Mouse (Mus musculus) forebrain, embryonic 12.5 days (tissue): ENCODE results near the gene Pygo2. TPM values are rescaled to one million over a fixed set of nuclear protein-coding genes. Genes with fewer than 3 reads are reported as not detected.

Experiments used
- ATAC-seq: fragments of 200-750 bp; cut with Nextera tagmentation; 2 replicates; pipeline ENCODE4 v1.8.0; 2017; ENCODE audit warnings: moderate TSS enrichment; ENCODE audit not compliant: low FRiP score
- H3K27ac ChIP-seq: fragments of 300-500 bp; sonication (generic); 2 replicates; pipeline ENCODE4 v1.5.1; 2016; ENCODE audit warnings: mild to moderate bottlenecking
- H3K27me3 ChIP-seq: fragments of 300-500 bp; sonication (generic); 2 replicates; pipeline ENCODE4 v1.6.1; 2016; ENCODE audit warnings: mild to moderate bottlenecking
- H3K36me3 ChIP-seq: fragments of 300-500 bp; sonication (generic); replicated peaks from 2 replicates; pipeline ENCODE4 v1.6.1; 2016; ENCODE audit warnings: mild to moderate bottlenecking
- H3K4me1 ChIP-seq: fragments of 300-500 bp; sonication (generic); 2 replicates; pipeline ENCODE4 v1.6.1; 2016
- H3K4me2 ChIP-seq: fragments of 300-500 bp; sonication (generic); 2 replicates; pipeline ENCODE4 v1.6.1; 2016; ENCODE audit warnings: mild to moderate bottlenecking, moderate library complexity
- H3K4me3 ChIP-seq: fragments of 300-500 bp; sonication (generic); replicated peaks from 2 replicates; pipeline ENCODE4 v1.5.1; 2016; ENCODE audit warnings: mild to moderate bottlenecking
- H3K9ac ChIP-seq: fragments of 300-500 bp; sonication (generic); 2 replicates; pipeline ENCODE4 v1.6.1; 2016; ENCODE audit warnings: mild to moderate bottlenecking
- H3K9me3 ChIP-seq: fragments of 300-500 bp; sonication (generic); 2 replicates; pipeline ENCODE4 v1.6.1; 2016
- WGBS: fragments of 180-500 bp; shearing (Covaris S2); methylation state at CpG from one replicate; pipeline ENCODE4 v1.1.7; 2016; 5-methylcytosine and 5-hydroxymethylcytosine counted together
- polyA plus RNA-seq: library from polyadenylated mRNA; unstranded; fragments of >200 nt; fragmentation: Nextera tagmentation; extraction: Ambion mirVana; gene quantifications from 2 replicates; pipeline ENCODE4 v1.2.1, GENCODE M21; 2016

Pygo2 gene
- polyA plus RNA-seq, 1 experiment from 2014 or later = 47.2 TPM

DNA sequence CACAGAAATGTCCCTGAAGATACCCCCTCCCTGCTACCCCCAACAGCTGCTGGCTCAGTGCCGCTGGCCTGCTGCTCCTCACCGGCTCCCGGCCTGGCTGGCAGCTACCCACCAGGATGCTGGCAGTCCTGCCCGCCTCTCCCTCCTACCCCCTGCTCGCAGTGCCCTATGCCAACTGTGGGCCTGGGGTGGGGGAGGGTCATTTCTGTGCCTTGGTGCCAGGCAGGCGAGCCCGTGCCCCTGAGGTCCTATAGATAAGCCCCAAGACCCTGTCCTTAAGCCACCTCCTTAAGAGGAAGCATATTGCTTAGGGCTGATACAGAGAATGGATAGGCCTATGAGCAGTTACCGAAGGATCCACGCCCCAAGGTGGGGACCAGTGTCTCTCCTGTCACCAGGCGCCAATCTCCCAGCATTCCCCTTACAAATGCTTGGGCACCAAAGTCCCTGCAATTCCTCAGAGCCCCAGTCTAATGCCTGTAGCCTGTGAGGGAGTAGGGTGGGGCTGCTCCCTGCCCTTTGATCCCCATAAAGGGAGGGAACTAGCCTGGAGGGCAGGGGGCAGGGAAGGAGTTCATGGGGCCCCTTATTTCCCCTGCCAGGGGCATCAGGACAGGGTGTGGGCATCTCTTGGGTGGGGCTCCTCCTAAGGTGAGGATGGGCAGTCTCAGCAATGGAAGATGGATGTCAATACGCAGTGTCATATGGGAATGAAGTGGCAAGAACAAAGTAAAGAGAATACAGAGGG lies 41.7 kb upstream of the Pygo2 start:
- H3K27me3 ChIP-seq = peaks cover 34% of the 10 kb centered on the region
- H3K4me2 ChIP-seq = no peak overlapping the region
- H3K9me3 ChIP-seq = no peaks in the 10 kb centered on the region
- no peak overlapping the region for H3K9ac ChIP-seq
- H3K36me3 ChIP-seq = no peaks in the 10 kb centered on the region
- ATAC-seq = no peak
- H3K27ac ChIP-seq = no peak overlapping the region
- H3K4me1 ChIP-seq = peaks cover 45% of the 10 kb centered on the region
- H3K4me3 ChIP-seq = no peak overlapping the region
- WGBS = 73% methylated on average over 11 of the region's 11 CpGs

DNA sequence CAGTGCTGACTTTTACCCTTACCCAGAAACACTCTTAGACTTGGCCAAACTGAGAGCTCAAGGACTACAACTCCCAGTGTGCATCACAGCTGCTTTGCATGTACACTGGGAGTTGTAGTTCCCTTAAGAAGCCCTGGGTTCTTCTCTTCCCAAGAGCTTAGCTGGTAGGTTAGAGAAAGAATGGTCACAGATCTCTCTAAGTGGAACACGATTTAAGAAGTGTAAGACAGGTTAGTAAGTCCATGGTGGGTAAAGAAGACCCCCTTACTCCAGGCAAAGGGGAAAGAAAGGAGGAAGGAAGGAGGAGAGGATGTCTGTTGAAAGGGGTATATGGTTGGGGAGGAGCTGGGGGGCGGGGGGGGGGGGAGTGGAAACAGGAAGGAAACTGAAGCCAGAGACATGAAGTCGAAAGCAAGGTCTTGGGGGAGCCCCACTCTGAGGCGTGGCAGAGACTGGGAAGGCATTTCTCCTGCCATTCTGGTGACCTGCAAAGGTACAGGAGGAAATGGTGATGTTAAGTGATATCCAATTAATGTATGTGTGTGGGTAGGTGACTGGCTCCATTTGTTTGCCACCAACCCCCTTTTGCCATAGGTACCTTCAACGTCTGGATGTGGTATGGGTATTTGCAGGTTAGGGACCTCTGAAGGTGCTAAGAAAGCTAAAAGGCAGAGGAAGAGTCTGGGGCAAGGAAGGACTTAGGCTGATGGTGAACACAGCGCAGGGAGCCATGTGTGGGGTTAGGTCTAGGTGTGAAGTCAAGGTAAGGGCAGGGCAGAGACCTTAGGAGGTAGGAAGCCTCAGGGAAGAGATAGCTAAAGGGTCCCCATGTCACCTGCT lies 40.9 kb upstream of the Pygo2 start:
- H3K4me3 ChIP-seq = no peak overlapping the region
- no peaks in the 10 kb centered on the region for H3K9me3 ChIP-seq
- H3K27me3 ChIP-seq = peaks cover 34% of the 10 kb centered on the region
- 70% methylated on average over 5 of the region's 6 CpGs for WGBS
- peaks cover 50% of the 10 kb centered on the region for H3K4me1 ChIP-seq
- no peak overlapping the region for H3K4me2 ChIP-seq
- H3K27ac ChIP-seq = no peak overlapping the region
- H3K9ac ChIP-seq = no peak overlapping the region
- ATAC-seq = no peak
- H3K36me3 ChIP-seq = no peaks in the 10 kb centered on the region

DNA sequence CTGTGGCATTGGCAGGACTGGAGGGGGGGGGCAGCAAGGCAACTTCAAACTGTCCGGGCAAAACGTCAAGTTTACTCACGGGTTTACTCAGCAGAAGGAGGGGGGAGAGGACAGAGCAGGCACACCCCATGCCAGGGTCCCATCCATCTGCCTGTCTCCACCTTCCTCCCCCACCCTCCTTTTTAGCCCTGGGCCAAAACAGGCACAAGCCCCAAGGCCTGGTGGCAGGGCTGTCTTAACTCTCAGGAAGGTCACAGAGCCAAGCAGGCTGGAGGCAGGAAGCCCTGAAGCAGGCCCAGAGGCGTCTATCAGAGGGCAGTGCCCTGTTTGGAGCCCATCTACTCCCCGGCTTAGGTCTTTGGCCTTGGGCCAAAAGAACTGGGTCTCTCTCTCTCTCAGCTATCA lies 39.9 kb upstream of the Pygo2 start:
- Histone ChIP-seq H3K9ac (0 out of 2 replicates have a peak overlapping the region, but pooled peaks have one; percentile 12), H3K27me3 (peaks cover 39% of the 10 kb centered on the region), H3K36me3 (no peaks in the 10 kb centered on the region), H3K4me3 (no peak overlapping the region), H3K4me1 (peaks cover 50% of the 10 kb centered on the region), H3K9me3 (no peaks in the 10 kb centered on the region), H3K27ac (no peak overlapping the region), H3K4me2 (no peak overlapping the region)
- WGBS = 65% methylated on average over 5 of the region's 5 CpGs
- ATAC-seq = no peak

DNA sequence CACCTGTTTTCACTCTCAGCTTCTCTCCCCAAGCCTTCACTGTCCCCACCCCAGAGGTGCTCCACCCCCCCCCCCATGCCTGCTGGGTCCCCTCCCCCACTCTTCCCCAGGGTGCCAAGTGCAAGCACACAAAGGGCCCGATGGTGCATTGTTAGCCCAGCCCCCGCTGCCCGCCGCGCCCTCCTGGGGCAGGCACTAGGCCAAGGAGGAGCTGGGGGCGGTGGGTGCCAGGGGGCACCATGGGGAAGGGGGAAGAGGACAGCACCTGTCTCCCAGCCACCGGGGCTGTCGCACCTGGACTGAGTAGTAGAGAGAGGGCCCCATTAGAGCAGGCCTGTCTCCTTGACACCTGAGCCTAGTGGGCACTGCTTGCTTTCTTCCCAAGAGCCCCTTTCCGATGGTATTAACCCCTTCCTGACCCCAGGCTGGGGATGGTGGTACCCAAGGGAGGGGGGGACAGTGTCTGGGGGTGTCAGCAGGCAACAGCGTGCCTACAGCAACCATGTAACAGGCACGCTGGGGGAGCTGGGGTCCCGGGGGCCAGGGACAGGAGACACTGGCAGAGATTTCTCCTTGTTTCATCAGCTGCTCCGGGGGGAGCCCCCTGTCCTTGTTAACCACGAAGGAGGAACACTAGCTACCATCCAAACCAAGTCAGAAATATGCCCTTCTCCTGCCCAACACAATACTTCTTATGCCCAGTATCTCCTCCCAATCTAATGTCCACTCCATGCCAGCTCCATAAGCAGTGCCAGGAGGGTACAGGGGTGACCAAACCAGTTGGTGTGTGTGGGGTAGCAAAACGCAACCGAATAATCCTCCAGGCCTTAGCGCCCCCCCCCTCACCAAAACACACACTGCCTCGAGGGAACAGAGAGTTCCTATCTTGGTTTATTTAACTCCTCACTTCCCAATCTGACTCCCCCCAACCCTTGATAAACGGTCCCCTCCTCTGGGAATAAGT lies 39.0 kb upstream of the Pygo2 start:
- Histone ChIP-seq H3K27me3 (peaks cover 47% of the 10 kb centered on the region), H3K4me1 (peaks cover 57% of the 10 kb centered on the region), H3K4me3 (peak overlapping the region; percentile 50), H3K9ac (peak overlapping the region; percentile 61; the same call in 1 of the 2 replicates), H3K27ac (no peak overlapping the region), H3K4me2 (peak overlapping the region; percentile 97), H3K9me3 (no peaks in the 10 kb centered on the region), H3K36me3 (no peaks in the 10 kb centered on the region)
- ATAC-seq = no peak
- WGBS = 9% methylated on average over 15 of the region's 19 CpGs

DNA sequence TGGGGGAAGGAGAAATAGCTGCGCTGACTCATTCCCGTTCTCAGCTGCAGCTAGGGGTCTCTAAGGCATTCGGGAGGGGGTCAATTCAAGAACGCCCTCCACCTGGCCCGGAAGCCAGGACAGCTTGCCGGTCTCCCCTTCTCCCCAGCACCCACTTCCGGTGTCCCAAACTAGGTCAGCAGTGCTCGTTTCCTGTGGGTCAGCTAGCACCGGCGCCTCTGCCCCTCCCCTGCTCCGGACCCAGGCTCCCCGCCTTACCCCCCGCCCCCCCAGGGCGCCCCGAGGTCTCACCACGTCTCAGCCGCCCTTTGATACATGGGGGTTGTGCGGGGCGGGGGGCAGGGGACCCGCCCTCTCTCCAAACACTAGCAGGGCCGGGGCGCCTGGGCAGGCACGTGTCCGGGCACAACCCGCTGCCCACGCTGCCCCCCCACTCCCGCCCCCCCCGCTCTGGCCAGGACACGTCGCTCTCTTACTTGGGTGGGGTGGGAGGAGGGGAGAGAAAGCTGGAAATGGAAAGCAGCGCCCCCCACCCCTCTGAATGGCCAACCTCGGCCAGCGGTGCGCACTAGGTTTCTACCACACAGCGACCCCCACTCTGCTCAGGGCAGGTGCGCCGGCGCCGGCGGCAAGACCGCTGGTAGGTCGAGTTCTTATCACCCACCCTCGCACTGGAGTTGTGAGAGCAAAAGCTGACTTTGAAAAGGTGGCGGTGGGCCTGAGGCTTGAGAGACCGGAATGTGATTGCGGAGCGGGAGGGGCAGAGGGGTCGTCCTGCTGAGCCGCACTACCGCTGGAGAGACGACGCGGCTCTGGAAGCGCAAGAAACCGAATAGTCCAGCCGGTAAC lies 38.1 kb upstream of the Pygo2 start:
- WGBS = under 1% methylated on average over 55 of the region's 56 CpGs
- peaks cover 64% of the 10 kb centered on the region for H3K4me1 ChIP-seq
- H3K27ac ChIP-seq = no peak overlapping the region
- H3K36me3 ChIP-seq = no peaks in the 10 kb centered on the region
- peak overlapping the region; percentile 61 for H3K9ac ChIP-seq
- peak overlapping the region; percentile 50 for H3K4me3 ChIP-seq
- H3K9me3 ChIP-seq = no peaks in the 10 kb centered on the region
- H3K27me3 ChIP-seq = peaks cover 50% of the 10 kb centered on the region
- peak overlapping the region; percentile 97 for H3K4me2 ChIP-seq
- ATAC-seq = no peak

DNA sequence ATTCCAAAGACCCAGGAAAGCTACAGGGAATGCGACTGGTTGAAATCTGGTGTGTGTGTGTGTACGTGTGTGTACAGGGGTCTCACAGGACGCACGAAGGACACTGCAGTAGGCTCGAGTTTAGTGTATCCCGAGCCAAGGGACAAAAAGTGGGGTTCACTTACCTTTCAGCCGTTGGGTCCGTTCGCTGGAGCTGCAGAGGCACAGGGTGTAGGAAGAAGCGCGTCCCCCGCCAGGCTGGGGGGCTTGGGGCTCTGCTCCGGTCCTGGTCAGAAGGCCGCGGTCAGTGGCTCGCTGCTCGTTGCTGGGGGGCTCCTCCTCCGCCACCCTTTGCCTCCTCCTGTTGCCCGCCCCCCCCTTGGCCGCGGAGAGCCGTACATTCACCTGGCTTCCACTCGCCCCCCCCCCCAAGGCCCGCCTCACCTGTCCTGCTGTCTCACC lies 37.1 kb upstream of the Pygo2 start:
- 0% methylated on average over 13 of the region's 24 CpGs for WGBS
- H3K4me1 ChIP-seq = peaks cover 63% of the 10 kb centered on the region

DNA sequence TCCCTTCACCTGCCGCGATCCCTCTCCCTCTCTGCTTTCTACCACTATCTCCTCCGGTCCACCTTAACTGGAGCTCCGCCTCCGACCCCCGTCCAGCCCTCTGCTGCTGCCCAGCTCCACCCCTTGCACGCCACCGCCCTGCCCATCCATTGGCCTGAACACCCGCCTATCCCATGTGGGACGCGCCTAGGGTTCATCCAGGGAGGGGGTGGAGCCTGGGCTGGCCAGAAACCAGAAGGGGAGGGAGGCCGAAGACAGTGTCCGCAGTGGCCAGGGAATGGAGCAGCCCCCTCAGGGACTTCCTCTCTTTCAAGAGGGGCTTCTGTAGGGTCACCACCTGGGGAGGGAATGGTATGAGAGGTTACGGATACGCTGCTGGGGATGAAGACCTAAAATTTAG lies 36.4 kb upstream of the Pygo2 start:
- Histone ChIP-seq H3K36me3 (no peaks in the 10 kb centered on the region), H3K4me1 (peaks cover 63% of the 10 kb centered on the region), H3K4me3 (peak overlapping the region; percentile 50), H3K27ac (peak overlapping the region; percentile 74), H3K4me2 (peak overlapping the region; percentile 97), H3K9me3 (no peaks in the 10 kb centered on the region), H3K9ac (peak overlapping the region; percentile 61), H3K27me3 (peaks cover 50% of the 10 kb centered on the region)
- ATAC-seq = peak; percentile 95
- WGBS = under 1% methylated on average over 15 of the region's 15 CpGs

More for the DNA sequence above, 37.1 kb upstream of the Pygo2 start:
- ATAC-seq = no peak
- peaks cover 50% of the 10 kb centered on the region for H3K27me3 ChIP-seq
- peak overlapping the region; percentile 33; the same call in 1 of the 2 replicates for H3K9ac ChIP-seq
- no peaks in the 10 kb centered on the region for H3K36me3 ChIP-seq
- peak overlapping the region; percentile 50 for H3K4me3 ChIP-seq
- H3K4me2 ChIP-seq = peak overlapping the region; percentile 97
- H3K27ac ChIP-seq = no peak overlapping the region
- no peaks in the 10 kb centered on the region for H3K9me3 ChIP-seq

DNA sequence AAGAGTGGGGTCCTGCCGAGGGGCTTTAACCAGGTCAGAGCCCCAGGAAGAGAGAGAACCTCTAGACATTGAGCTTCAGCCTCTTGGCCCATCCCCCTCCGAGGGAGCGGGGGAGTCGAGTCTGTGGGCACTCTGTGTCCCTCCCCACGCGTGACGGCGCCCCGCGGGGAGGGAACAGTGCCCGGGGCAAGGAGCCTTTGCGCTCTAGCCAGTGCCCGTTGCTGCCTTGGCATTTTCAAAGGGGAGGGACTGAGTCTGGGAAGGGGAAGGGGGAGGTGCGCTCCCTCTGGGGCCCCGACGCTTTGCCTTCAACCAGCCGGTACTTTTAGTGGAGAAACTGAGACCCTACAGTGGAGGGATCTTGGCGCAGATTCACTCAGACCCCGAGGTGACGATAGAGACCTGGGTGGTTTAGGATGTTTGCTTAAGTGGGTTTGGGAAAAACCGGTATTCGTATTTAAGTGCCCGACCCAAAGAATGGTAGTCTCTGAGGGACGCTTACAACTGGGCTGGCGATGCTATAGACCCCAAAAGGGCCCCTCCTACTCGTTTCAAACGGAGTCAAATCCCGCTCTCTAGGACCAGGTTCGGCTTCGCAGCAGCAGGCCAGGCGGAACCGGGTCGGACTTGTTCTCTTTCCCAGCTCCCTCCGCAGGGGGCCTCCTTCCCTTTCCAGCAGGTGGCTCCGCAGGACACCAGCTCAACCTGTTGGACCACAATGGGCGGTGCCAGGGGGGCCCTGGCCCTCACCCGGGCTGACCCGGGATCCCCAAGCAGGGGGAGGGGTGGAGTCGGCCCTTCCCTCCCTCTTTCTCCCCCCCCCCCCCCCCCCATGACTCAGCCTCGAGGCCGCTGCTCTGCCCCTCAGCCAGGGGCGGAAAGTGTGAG lies 35.8 kb upstream of the Pygo2 start, which contains the start of gene Zbtb7b:
Gene Zbtb7b (minus strand): TSS at position 771 of the 888 bp plus-strand sequence.
- H3K4me2 ChIP-seq = peak within 1 kb of the TSS; percentile 97
- peak; percentile 52 for ATAC-seq
- H3K27ac ChIP-seq = peak within 1 kb of the TSS; percentile 74
- under 1% methylated on average over 37 of the region's 42 CpGs for WGBS
- H3K4me1 ChIP-seq = peaks cover 63% of the 10 kb centered on the region
- peaks cover 50% of the 10 kb centered on the region for H3K27me3 ChIP-seq
- no peaks in the 10 kb centered on the region for H3K36me3 ChIP-seq
- no peaks in the 10 kb centered on the region for H3K9me3 ChIP-seq
- peak within 1 kb of the TSS; percentile 61 for H3K9ac ChIP-seq
- peak within 1 kb of the TSS; percentile 50 for H3K4me3 ChIP-seq

DNA sequence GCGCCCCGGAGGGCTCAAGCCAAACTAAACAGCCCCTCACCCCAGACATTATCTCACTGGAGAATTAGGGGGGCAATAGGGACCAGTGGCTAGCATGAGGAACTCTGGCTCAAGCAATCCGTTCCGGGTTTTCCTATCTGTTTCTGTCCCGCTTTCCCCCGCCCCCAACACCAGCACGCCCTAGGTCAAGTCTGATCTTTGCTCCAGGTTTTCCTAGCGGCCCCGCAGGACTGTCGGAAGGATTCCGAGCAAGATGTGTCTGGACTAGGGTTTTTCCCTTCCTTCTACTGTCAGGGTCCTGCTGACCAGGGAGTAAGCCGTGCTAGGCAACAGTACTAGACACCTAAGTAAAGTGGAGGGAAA lies 35.1 kb upstream of the Pygo2 start:
- no peaks in the 10 kb centered on the region for H3K9me3 ChIP-seq
- H3K27ac ChIP-seq = 0 out of 2 replicates have a peak overlapping the region, but pooled peaks have one; percentile 74
- peak overlapping the region; percentile 61 for H3K9ac ChIP-seq
- H3K4me1 ChIP-seq = peaks cover 63% of the 10 kb centered on the region
- 0 out of 2 replicates have a peak, but pooled peaks cover 4% of the 10 kb centered on the region for H3K36me3 ChIP-seq
- H3K4me2 ChIP-seq = peak overlapping the region; percentile 97
- 0 out of 2 replicates have a peak, but pooled peaks have one; percentile 0 for ATAC-seq
- peaks cover 44% of the 10 kb centered on the region for H3K27me3 ChIP-seq
- peak overlapping the region; percentile 50 for H3K4me3 ChIP-seq
- WGBS = under 1% methylated on average over 11 of the region's 12 CpGs

DNA sequence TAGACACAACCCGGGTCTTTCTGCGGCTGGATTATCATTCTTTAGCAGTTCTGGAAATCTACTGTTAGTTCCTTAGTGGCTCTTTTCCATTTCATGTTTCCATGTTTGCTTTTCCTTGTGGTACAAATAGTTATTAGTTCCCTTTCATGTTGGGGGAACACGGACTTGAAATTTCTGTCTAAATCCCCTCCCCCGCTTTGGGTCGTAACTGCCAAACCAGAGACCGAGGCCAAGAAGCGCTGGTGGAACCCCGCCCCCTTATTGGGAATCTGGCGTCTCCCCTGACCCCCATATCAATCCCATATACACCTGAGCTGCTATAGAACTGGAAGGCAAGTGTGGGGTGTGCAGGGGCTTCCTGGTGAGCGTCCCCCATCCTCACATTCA lies 34.6 kb upstream of the Pygo2 start:
- Histone ChIP-seq H3K27me3 (peaks cover 39% of the 10 kb centered on the region), H3K36me3 (0 out of 2 replicates have a peak, but pooled peaks cover 4% of the 10 kb centered on the region), H3K4me2 (peak overlapping the region; percentile 97), H3K9ac (peak overlapping the region; percentile 61; the same call in 1 of the 2 replicates), H3K27ac (no peak overlapping the region), H3K4me3 (peak overlapping the region; percentile 50), H3K4me1 (peaks cover 60% of the 10 kb centered on the region), H3K9me3 (no peaks in the 10 kb centered on the region)
- ATAC-seq = no peak
- WGBS = 2% methylated on average over 10 of the region's 10 CpGs
